Mouse (Mus musculus) kidney, postnatal 25 days (tissue): ENCODE data around the gene Olfr633.
A peak's percentile ranks its signal among the peaks of the same experiment; 100 is the strongest.
"Not testable (repeated sequence)": the region's sequence is repeated elsewhere in the genome, so short reads cannot be mapped to it uniquely, and the experiment has no call there.

Experiments
- DNase-seq, 2 experiments: peaks; one replicate each; pipeline ENCODE4 v3.0.0; 2021; ENCODE audit warnings: mixed read lengths in 2 of 2

The Olfr633 gene

GRCm38 (mm10) chr7:103944137-103944536 is at the start of gene Olfr633:
Gene Olfr633 (plus strand): TSS chr7:103944437.
- DNase-seq, result no peak

- DNase-seq, result no peak
Measured at GRCm38 (mm10) chr7:103903187-103903586, 41.0 kb upstream of the Olfr633 start, which contains the start of gene Olfr65. Gene Olfr65 (plus strand): TSS chr7:103903487.

GRCm38 (mm10) chr7:103910047-103910446 is 34.2 kb upstream of the Olfr633 start:
- DNase-seq, result no peak

GRCm38 (mm10) chr7:103912969-103913511 is 31.2 kb upstream of the Olfr633 start:
- no peak for DNase-seq

GRCm38 (mm10) chr7:103915338-103915737 is 28.9 kb upstream of the Olfr633 start:
- DNase-seq, result no peak

GRCm38 (mm10) chr7:103928525-103928924 is 15.7 kb upstream of the Olfr633 start, which contains the start of gene Olfr631:
Gene Olfr631 (plus strand): TSS chr7:103928825.
- DNase-seq, result no peak

GRCm38 (mm10) chr7:103934264-103934663 is 10.0 kb upstream of the Olfr633 start, which contains the start of gene Olfr632:
Gene Olfr632 (plus strand): TSS chr7:103934347.
- DNase-seq, result no peak

GRCm38 (mm10) chr7:103942730-103943129 is 1.5 kb upstream of the Olfr633 start:
- DNase-seq, result peak in 1 of 2 experiments; percentile 37

GRCm38 (mm10) chr7:103966873-103967272 is 22.6 kb downstream of the Olfr633 start:
- not testable (repeated sequence) for DNase-seq

- DNase-seq, result no peak
Measured at GRCm38 (mm10) chr7:103970852-103971251, 26.6 kb downstream of the Olfr633 start, which contains the start of gene Olfr635. Gene Olfr635 (plus strand): TSS chr7:103971152.

GRCm38 (mm10) chr7:103971782-103972181 is 27.5 kb downstream of the Olfr633 start:
- no peak for DNase-seq

GRCm38 (mm10) chr7:103998446-103998845 is 54.2 kb downstream of the Olfr633 start, which contains the start of gene Olfr638:
Gene Olfr638 (plus strand): TSS chr7:103998746.
- no peak for DNase-seq
